Mouse (Mus musculus): Measurements from ENCODE around the gene Gm9.
"Not testable (repeated sequence)": the region's sequence is repeated elsewhere in the genome, so short reads cannot be mapped to it uniquely, and the experiment has no call there.

- TF ChIP-seq CTCF (conservative IDR thresholded peaks at IDR 0.05; ENCODE audit: insufficient read depth, insufficient read length, low read depth, low read length); POLR2A (IDR thresholded peaks at IDR 0.05; ENCODE audit: low read depth, low read length): not testable (repeated sequence)
These were observed 33.8 kb upstream of the Gm9 start, which contains the start of gene Rhox2a for GRCm38 (mm10) chrX:37244676-37245075.
